Mouse (Mus musculus) limb, embryonic 11.5 days (tissue): ENCODE results near the gene Gpam. TPM values are rescaled to one million over a fixed set of nuclear protein-coding genes. Genes with fewer than 3 reads are reported as not detected.

Experiments
- ATAC-seq: fragments of 200-750 bp; cut with Nextera tagmentation; 2 replicates; pipeline ENCODE4 v1.8.0; 2017; ENCODE audit warnings: low read depth; ENCODE audit not compliant: insufficient number of reproducible peaks, low FRiP score, low TSS enrichment
- DNase-seq: peaks from one replicate; pipeline ENCODE4 v3.0.0-alpha.2; 2015; ENCODE audit warnings: low spot score
- H3K27ac ChIP-seq: fragments of 300-500 bp; sonication (generic); replicated peaks from 2 replicates; pipeline ENCODE4 v1.5.1; 2014; ENCODE audit warnings: low read depth, mild to moderate bottlenecking, low read length
- H3K27me3 ChIP-seq: fragments of 300-500 bp; sonication (generic); 2 replicates; pipeline ENCODE4 v1.6.1; 2014; ENCODE audit warnings: mild to moderate bottlenecking, low read length, mixed read lengths; ENCODE audit not compliant: control insufficient read depth, insufficient read depth
- H3K36me3 ChIP-seq: fragments of 300-500 bp; sonication (generic); 2 replicates; pipeline ENCODE4 v1.6.1; 2014; ENCODE audit warnings: mild to moderate bottlenecking, low read length, moderate library complexity, mixed read lengths; ENCODE audit not compliant: control insufficient read depth, insufficient read depth
- H3K4me1 ChIP-seq: fragments of 300-500 bp; sonication (generic); 2 replicates; pipeline ENCODE4 v1.6.1; 2014; ENCODE audit warnings: low read length, mixed read lengths; ENCODE audit not compliant: control insufficient read depth, insufficient read depth
- H3K4me2 ChIP-seq: fragments of 300-500 bp; sonication (generic); 2 replicates; pipeline ENCODE4 v1.6.1; 2014; ENCODE audit warnings: low read depth, mild to moderate bottlenecking, moderate library complexity; ENCODE audit not compliant: severe bottlenecking
- H3K4me3 ChIP-seq: fragments of 300-500 bp; sonication (generic); 2 replicates; pipeline ENCODE4 v1.5.1; 2014; ENCODE audit warnings: low read depth, low read length
- H3K9ac ChIP-seq: fragments of 300-500 bp; sonication (generic); 2 replicates; pipeline ENCODE4 v1.6.1; 2014; ENCODE audit warnings: mild to moderate bottlenecking, low read length
- H3K9me3 ChIP-seq: fragments of 300-500 bp; sonication (generic); 2 replicates; pipeline ENCODE4 v1.6.1; 2016; ENCODE audit warnings: low read length; ENCODE audit not compliant: control insufficient read depth
- WGBS: fragments of 180-500 bp; shearing (Covaris S2); extraction: QIAGEN DNeasy Blood & Tissue Kit; methylation state at CpG from one replicate; pipeline ENCODE4 v1.1.7; 2014; 5-methylcytosine and 5-hydroxymethylcytosine counted together
- polyA plus RNA-seq: library from polyadenylated mRNA; unstranded; fragments of >200 nt; fragmentation: Nextera tagmentation; extraction: Ambion mirVana; gene quantifications from 2 replicates; pipeline ENCODE4 v1.2.1, GENCODE M21; 2014

The Gpam gene
- polyA plus RNA-seq, 1 experiment from 2014 or later: 14.4 TPM

DNA sequence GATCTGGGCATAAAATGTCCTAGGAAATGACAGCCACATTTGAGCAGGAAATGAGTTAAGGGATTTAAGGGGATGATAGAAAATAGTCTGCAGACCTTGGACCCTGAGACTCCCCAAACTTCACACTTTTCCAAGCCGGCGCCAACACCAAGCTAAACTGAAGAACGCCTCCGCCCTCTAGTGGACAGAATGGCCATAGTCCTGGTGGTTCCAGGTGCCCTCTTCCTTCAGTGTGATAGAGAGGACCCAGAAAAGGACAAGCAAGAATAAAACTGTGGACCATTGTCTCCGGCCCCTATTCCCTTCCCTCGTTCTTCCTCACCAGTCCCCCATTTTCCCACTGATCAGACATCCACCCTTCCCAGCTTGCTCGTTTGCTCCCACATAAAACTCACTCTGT lies 66.1 kb downstream of the Gpam start:
- Histone ChIP-seq H3K4me3 (no peak overlapping the region), H3K4me1 (no peaks in the 10 kb centered on the region), H3K36me3 (no peaks in the 10 kb centered on the region), H3K9me3 (no peaks in the 10 kb centered on the region), H3K9ac (no peak overlapping the region), H3K27me3 (no peaks in the 10 kb centered on the region), H3K27ac (no peak overlapping the region), H3K4me2 (no peak overlapping the region)
- 6% methylated on average over 7 of the region's 7 CpGs for WGBS
- ATAC-seq (no peak), DNase-seq (peak; percentile 88)

DNA sequence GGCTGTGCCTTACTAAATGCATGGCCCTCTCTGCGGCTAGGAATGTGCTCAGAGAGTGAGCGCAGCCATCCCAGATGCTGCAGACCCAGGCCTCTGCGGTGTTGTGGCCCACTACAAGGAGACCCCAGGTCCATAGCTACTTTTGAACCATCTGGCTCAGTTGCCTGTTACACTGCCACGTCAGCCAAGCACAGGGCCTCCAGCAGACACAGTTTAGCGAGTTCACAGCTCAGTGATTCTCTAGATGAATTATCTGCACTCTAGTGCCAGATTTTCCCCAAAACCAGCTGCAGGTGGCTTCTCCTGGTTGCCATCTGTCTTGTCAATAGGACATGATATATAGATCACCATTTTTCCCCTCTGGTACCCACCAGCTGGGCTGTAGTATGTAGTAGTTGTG lies 69.6 kb downstream of the Gpam start:
- Histone ChIP-seq H3K27me3 (no peaks in the 10 kb centered on the region), H3K9me3 (no peaks in the 10 kb centered on the region), H3K4me1 (no peaks in the 10 kb centered on the region), H3K27ac (no peak overlapping the region), H3K36me3 (no peaks in the 10 kb centered on the region), H3K4me3 (no peak overlapping the region), H3K4me2 (no peak overlapping the region), H3K9ac (no peak overlapping the region)
- WGBS: 68% methylated on average over 5 of the region's 5 CpGs
- no peak for ATAC-seq
- no peak for DNase-seq

DNA sequence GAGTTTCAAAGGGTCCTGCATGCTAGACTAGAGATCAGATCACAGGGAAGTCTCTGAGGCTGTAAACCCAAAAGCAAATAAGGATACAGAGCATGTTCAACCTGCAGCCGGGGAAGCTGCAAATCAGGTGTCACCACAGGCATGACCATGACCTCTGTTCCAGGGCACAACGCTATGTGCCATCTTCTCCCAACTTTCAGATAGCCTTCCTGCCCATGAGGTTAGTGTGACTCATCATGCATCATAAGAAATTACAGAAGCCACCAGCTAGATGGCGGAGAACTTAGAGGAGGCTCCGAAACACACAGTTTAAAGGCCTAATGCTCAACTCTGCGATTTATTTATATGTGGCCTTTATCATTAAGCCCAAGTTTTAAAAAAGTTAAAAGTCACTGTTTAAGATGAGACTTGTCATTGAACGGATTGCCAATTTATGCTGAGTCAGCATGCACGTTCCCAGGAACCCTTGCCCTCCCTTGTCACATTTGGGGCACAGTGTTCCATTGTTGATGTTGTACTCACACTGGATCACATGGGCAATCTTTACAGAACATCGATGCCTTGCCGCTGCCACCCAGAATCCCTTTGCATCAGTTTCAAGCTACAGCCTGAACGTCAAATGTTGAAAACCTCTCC lies 71.3 kb downstream of the Gpam start:
- DNase-seq: no peak
- Histone ChIP-seq H3K4me3 (no peak overlapping the region), H3K9ac (no peak overlapping the region), H3K4me1 (no peaks in the 10 kb centered on the region), H3K4me2 (no peak overlapping the region), H3K9me3 (no peaks in the 10 kb centered on the region), H3K27me3 (no peaks in the 10 kb centered on the region), H3K27ac (no peak overlapping the region), H3K36me3 (no peaks in the 10 kb centered on the region)
- ATAC-seq: no peak
- 91% methylated on average over 10 of the region's 10 CpGs for WGBS

DNA sequence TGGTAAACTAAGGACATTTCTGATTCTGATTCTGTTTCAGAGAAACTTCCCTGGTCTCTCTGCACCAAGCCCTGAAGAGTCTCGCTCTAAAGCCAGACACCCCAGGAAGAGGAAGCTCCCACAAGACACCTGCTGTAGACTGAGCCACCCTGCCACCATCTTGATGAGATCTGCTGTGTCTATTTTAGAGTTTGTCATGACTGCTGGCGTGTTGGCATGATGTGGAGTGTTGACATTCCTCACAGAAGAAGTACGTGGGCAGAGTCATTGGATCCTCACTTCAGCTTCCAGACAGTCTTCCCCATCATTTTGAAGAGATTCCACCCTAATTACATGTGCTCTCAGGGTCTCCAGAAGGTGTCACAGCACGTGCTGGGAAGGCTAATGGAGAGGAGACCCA lies 73.9 kb downstream of the Gpam start:
- H3K4me2 ChIP-seq: no peak overlapping the region
- 69% methylated on average over 4 of the region's 4 CpGs for WGBS

DNA sequence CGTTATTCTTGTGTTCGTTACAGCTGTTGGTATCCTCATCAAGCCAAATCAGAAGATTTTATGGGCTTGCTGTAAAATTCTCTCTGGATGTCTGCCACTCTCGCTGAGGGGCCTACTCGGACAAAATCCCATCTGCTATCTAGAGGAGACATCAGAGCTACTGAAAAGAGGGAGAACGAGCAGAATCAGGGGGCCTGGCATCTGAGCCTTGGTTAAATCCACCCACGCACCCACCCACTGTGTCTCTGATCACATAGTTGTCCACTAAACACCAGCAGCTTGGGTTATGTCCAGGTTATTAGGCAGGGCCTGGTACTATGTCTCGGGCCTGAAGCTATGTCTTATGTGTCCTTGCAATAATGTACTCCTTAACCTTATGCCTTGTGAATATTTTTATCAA lies 89.6 kb downstream of the Gpam start:
- DNase-seq: no peak
- Histone ChIP-seq H3K4me3 (no peak overlapping the region), H3K9me3 (no peaks in the 10 kb centered on the region), H3K4me1 (no peaks in the 10 kb centered on the region), H3K27ac (no peak overlapping the region), H3K27me3 (no peaks in the 10 kb centered on the region), H3K36me3 (no peaks in the 10 kb centered on the region), H3K4me2 (no peak overlapping the region), H3K9ac (no peak overlapping the region)
- 69% methylated on average over 7 of the region's 7 CpGs for WGBS
- no peak for ATAC-seq

More for the DNA sequence above, 73.9 kb downstream of the Gpam start:
- no peaks in the 10 kb centered on the region for H3K27me3 ChIP-seq
- DNase-seq (no peak), ATAC-seq (no peak)
- H3K4me3 ChIP-seq: no peak overlapping the region
- no peak overlapping the region for H3K27ac ChIP-seq
- no peaks in the 10 kb centered on the region for H3K36me3 ChIP-seq
- no peaks in the 10 kb centered on the region for H3K4me1 ChIP-seq
- no peaks in the 10 kb centered on the region for H3K9me3 ChIP-seq
- no peak overlapping the region for H3K9ac ChIP-seq

DNA sequence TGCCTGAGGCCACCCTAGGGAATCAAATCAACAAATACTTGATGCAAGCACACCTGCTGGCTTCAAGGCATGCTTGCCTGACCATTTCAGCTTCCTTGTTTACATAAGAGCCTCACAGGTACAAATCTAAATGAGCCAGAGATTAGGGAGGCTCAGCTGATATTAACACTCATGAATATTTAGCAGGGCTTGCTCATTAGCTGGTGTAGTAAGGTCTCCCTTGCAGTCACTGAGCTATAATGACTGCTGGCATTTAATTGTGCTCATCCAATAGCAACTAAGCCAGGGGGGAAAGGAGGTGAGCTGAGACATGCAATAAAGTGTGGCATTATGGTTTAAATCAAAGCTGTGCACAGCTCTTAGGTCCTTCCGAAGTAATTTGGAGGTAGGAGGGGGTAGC lies 108.2 kb downstream of the Gpam start:
- H3K9me3 ChIP-seq: no peaks in the 10 kb centered on the region
- 47% methylated on average over 1 of the region's 1 CpGs for WGBS

More for the DNA sequence above, 108.2 kb downstream of the Gpam start:
- ATAC-seq: no peak
- Histone ChIP-seq H3K4me2 (no peak overlapping the region), H3K27ac (no peak overlapping the region), H3K4me1 (no peaks in the 10 kb centered on the region), H3K27me3 (no peaks in the 10 kb centered on the region), H3K9ac (no peak overlapping the region), H3K4me3 (no peak overlapping the region), H3K36me3 (no peaks in the 10 kb centered on the region)
- DNase-seq: no peak

Other genes with a start within 250 kb of the Gpam start
- not detected in 2 replicates for gene Tectb, start 53.5 kb upstream of the Gpam start, polyA plus RNA-seq
- gene Gucy2g, start 114.0 kb upstream of the Gpam start, polyA plus RNA-seq: not detected in 2 replicates
- gene Acsl5, start 124.7 kb upstream of the Gpam start, polyA plus RNA-seq: 19.0 and 19.8 TPM in 2 replicates
- 103 and 105 TPM in 2 replicates for gene Zdhhc6, start 188.8 kb upstream of the Gpam start, polyA plus RNA-seq
- gene Vti1a, start 189.1 kb upstream of the Gpam start, polyA plus RNA-seq: 24.2 and 28.4 TPM in 2 replicates